Mouse (Mus musculus): ENCODE results near the gene Plxdc1.
"Not testable (repeated sequence)": the region's sequence is repeated elsewhere in the genome, so short reads cannot be mapped to it uniquely, and the experiment has no call there.

Gene Plxdc1

GRCm38 (mm10) chr11:97953939-97954275 lies 32.3 kb downstream of the Plxdc1 start:
- no peak for DNase-seq

DNA sequence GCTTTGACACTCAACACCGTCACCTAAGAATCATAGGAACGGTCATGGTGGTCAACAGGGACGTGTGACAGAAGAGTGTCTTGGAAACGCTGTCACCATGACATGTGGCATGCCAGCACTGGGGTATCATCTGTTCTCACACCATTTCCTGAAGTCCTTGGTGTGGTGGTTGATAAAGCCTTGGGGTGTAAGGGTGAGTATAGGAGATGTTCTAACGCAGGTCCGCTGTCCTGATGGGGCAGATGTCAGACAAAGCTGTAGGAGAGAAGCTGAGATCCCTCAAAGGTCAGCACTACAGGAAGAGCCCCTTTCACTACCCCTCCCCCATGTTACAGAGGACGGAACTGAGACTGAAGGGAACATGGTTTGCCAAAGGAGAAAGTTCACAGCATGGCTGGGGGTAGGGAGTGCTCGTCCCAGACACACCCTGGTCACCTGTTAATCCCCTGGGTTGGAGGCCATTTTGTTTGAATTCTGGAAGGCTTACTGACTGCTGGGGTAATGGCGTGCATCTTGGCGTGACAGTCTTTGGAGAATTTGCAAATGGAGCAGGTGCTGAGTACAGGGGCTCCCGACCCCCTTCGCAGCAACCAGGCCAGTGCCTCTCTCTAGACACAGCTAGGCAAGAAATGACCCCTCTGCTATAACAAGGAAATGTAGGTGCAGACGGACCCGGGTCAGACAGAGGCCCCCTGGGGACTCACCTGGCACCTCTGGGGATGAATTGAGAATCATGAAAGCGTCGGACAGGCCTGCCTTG lies 32.9 kb downstream of the Plxdc1 start:
- no peak for DNase-seq

DNA sequence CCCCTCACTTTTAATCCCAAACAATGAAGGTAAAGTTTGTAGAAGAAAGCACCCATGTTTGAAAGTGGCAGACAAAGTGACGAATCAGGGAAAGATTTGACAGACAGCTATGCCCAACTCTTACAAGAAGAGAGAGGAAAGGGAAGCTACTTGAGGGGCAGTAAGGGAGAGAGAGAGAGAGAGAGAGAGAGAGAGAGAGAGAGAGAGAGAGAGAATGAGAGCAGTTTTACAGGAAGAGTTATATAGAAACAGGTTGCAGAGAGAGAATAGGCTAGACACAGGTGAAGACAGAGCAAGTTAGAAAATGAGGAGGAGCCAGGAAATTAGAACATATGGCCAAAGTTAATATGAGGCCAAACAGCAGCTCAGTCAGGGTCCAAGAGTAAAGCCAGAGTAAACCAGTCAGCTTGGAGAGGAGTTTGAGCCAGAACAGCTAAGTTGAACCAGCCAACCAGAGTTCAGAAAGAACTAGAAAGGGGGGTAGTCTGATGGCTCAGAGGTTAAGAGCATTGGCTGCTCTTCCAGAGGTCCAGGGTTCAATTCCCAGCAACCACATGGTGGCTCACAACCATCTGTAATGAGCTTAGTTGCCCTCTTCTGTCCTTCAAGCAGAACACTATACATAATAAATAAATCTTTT lies 33.8 kb downstream of the Plxdc1 start:
- DNase-seq = no peak

DNA sequence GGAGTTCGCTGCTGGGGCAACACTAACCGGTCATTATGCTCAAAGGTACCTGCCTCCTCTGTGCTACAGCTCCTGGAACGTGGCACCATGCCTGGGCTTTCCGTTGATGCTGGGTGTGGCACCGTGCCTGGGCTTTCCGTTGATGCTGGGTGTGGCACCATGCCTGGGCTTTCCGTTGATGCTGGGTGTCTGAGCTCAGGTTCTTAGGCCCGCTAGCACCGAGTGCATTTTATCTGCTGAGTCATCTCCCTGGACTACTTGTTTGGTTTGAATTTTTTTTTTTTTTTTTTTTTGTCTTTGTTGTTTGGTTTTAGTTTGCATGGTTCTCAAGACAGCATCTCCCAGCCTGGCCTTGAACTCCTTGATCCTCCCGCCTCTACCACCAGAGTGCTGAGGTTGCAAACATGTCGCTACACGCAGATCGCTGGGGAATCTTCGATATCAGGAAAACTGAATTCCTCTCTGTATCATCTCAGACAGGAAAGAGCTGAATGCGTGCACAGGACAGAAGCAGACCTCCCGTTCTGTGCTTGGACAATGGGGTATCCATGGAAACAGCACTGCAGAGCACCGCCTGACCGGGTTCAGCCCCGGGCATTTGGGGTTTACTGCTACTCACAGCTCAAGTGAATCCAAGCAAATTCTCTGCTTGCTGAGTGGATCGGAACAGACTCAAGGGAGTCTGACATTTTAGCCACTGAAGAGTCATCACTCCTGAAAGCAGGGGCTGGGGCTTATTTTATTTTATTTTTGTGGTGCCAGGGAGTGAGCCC lies 36.4 kb downstream of the Plxdc1 start:
- no peak for DNase-seq

DNA sequence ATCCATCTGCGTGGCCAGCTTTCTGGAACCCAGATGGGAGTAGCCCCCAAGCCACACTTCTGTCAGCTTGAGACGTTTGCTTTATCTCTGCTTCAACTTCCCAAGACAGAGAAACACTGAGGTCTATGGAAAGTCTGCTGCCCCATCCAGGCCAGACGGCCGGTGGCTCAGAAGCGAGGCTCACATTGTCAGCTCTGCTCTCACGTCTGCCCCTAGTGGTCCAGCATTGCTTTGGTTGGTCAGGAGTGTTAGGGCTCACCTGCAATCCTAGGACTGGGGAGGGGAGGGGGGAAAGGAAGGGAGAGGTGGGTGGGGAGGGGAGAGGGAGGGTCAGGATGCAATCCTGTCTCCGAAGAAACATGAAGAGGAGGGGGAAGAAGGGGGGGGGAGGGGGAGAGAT lies 38.8 kb downstream of the Plxdc1 start:
- no peak for DNase-seq

- not testable (repeated sequence) for DNase-seq
These were observed 40.4 kb downstream of the Plxdc1 start for GRCm38 (mm10) chr11:97945738-97946289.

GRCm38 (mm10) chr11:97945031-97945430 lies 41.2 kb downstream of the Plxdc1 start:
- DNase-seq = no peak

DNA sequence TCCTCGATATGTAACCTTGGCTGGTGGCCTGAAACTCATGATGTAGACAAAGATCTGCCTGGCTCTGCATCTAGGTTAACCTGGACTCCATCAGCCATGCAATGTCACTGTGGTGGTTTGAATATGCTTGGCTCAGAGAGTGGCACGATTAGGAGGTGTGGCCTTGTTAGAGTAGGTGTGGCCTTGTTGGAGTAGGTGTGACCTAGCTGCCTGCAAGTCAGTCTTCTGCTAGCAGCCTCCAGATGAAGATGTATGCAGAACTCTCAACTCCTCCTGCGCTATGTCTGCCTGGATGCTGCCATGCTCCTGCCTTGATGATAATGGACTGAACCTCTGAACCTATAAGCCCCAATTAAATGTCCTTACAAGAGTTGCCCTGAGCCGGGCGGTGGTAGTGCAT lies 43.0 kb downstream of the Plxdc1 start:
- no peak for DNase-seq

DNA sequence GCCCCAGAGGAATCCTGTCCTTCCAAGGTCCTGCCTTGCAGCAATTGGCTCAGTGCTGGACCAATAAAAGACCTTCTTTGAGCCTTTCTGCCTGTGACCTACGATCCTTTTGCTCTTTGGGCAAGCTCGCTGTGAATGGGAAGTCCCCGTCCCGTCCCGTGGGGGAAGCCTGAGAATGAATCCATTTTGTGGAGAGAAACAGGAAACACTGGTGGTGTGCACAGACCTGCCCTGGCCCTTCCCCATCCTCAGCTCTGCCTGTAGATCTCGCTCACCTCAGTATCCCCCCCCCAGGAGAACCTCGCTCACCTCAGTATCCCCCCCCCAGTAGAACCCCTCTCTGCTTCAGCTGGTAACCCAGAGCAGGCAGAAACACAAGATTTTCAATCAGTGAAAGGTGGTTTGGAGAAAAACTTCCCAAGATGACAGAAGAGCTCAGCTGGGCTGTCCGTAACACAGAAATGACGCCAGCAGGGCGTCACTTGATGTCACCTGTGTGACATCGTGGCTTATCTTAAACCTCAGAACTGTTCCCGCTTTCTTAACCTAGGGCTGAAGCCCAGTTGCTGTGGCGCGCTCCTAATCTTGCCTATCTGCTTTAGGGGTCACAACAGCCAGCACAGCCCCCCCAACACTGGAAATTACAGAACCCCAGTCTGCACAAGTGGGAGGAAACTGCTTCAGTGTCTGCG lies 43.7 kb downstream of the Plxdc1 start:
- DNase-seq = no peak

DNA sequence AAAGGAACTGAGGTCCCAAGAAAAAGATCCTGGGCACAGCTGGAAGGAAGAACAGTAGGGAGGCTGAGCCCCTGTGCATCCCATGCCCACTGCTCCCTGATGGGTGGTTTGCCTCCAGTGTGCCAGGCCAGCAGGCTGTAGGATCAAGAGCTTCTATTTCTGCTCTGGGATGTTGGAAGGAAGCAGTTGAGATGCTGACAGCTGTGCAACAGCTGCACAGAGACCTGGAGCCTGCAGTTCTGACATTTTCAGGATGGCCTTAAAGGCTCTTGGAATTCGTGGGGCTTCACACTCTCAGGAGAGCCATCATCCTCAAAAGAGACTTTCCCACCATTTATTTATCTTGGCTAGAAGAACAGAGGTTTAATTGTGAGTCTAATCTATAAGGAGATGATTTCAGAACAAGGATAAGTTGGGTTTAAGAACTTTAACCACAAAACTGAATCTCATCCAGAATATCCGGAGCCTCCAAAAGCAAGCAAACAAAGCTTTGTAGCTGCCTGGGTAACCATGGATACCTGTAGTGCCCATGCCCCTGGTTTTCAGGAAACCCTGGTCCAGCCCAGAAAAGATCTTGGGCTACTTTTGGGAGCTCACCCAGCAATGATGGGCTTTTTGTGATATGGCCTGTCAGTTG lies 48.7 kb downstream of the Plxdc1 start:
- DNase-seq = no peak

- peak; percentile 43 for DNase-seq
These were observed 49.5 kb downstream of the Plxdc1 start for GRCm38 (mm10) chr11:97936758-97937157.

GRCm38 (mm10) chr11:97935913-97936575 lies 50.2 kb downstream of the Plxdc1 start:
- no peak for DNase-seq

DNA sequence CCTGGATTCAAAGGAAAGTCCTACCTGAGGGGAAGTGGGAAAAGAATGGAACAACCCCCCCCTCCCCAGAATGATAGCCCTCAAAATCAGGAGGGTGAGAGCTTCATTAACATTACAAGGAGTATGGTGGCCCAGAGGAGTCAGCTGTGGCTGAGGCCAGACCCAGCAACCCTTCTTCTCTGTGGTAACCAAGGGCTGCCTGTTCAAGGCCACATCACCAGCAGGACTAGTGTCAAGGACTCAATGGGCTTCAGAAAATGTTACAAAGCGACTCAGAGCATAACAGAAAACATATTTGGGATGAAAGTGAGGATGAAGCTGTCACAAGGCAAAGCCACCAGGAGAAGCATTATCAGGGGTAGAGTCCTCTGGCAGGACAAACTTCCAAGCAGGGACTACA lies 52.7 kb downstream of the Plxdc1 start:
- no peak for DNase-seq

DNA sequence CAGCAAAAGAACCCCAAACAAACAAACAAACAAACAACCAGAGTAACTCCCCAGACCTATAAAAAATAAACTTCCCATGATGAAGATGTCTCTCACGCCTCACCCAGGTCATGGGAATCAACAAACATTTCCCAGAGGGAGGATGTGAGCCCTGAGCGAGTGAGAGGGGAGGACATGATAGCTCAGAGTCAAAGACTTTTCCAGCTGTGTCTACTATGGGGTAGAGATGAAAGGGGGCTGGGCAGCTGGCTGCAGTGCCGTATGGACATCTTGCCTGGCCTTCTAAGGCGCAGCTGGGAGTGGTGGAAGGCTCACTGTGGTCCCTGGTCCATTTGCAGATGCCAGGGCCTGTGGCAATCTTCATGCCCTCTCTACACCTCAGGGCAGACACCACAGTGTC lies 57.3 kb downstream of the Plxdc1 start:
- no peak for DNase-seq

- no peak for DNase-seq
These were observed 62.0 kb downstream of the Plxdc1 start for GRCm38 (mm10) chr11:97924217-97924616.

- DNase-seq = no peak
These were observed 62.6 kb downstream of the Plxdc1 start for GRCm38 (mm10) chr11:97923639-97924038.

DNA sequence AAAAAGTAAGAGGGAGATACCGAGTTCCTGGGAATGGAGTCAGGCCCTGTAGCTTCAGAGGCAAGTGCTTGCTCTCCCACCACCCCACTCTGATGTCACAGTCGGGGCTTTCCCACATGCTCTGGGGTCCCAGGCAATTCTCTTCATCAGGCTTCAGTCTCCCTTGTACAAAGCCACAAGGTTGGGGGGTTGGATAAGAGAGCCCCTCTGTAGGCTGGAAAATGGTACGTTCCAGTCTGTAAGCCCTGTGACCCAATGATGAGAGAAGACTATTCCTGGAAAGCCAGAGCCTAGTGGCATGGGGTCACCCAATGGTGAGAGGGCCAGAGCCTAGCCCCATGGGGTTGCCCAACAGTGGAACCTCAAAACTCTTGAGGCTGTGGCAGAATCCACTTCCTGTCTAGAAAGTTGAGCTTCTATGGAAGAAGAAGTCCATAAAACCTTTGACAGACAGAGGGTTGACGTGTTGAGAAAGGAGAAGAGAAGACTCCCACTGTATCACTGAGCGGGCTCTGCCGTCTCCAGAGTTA lies 70.2 kb downstream of the Plxdc1 start:
- DNase-seq = no peak

DNA sequence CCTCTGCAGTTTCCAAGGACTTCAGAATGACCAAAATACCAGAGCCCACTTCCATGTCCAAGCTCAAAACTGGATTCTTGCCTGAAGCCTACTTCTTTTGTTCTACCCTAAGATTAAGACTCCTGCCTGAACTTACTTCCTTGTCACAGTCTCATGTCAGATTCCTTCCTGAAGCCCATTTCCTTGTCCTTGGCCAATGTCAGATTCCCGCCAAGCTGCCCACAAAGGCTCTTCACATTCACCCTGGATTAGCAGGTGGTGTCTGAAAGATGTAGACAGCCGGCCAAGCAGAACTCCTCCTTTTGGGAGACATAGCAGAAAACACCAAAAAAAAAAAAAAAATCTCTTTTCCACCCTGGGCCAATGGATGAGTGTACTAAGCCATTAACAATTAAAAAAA lies 70.8 kb downstream of the Plxdc1 start:
- no peak for DNase-seq

DNA sequence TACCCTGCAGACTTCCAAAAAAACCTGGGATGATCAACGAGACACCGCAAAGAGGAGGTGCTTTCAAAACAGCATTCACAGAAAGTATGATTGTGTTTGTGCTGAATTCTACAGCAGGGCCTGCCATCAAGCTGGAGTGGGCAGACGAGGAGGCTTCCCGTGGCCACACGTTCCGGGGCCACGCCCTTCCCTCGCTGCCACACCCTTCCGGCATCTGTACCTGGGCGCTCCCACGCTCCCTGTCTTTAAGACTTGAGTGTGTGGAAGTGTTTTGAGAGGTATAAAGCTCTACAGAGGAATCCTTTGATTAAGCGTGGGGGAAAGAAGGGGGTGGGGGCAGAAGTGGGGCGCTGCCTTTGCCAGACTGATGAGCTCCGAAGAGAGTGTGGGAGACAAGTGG lies 73.1 kb downstream of the Plxdc1 start:
- DNase-seq = no peak

- DNase-seq = no peak
These were observed 77.5 kb downstream of the Plxdc1 start for GRCm38 (mm10) chr11:97908634-97909348.

GRCm38 (mm10) chr11:97907935-97908334 lies 78.3 kb downstream of the Plxdc1 start:
- DNase-seq = no peak
